Mouse (Mus musculus) bone marrow, adult 2 months (tissue): ENCODE measurements around the gene Lmcd1.

Source experiments
- CTCF ChIP-seq: fragments of 200-500 bp; IDR thresholded peaks from 2 replicates; pipeline ENCODE4 v1.5.1; 2011; ENCODE audit warnings: low read length, control low read depth; ENCODE audit not compliant: control insufficient read depth, insufficient read depth
- POLR2A ChIP-seq: fragments of 200-500 bp; IDR thresholded peaks from 2 replicates; pipeline ENCODE4 v1.6.1; 2011; ENCODE audit warnings: low read depth, mild to moderate bottlenecking, control low read depth, low read length, borderline replicate concordance; ENCODE audit not compliant: control insufficient read depth

- TF ChIP-seq CTCF (no peak), POLR2A (no peak)
Observed at GRCm38 (mm10) chr6:112300633-112301032, 27.1 kb downstream of the Lmcd1 start.
